Mouse (Mus musculus) lung, embryonic 14.5 days (tissue): ENCODE measurements around the gene Gpr6. TPM values are rescaled to one million over a fixed set of nuclear protein-coding genes. Genes with fewer than 3 reads are reported as not detected.

Experiments
- ATAC-seq: fragments of 200-750 bp; cut with Nextera tagmentation; 2 replicates; pipeline ENCODE4 v1.8.0; 2017; ENCODE audit warnings: mild to moderate bottlenecking, moderate TSS enrichment, moderate library complexity; ENCODE audit not compliant: insufficient read depth
- DNase-seq: peaks from one replicate; pipeline ENCODE4 v3.0.0-alpha.2; 2015
- H3K27ac ChIP-seq: fragments of 300-500 bp; sonication (generic); 2 replicates; pipeline ENCODE4 v1.5.1; 2014; ENCODE audit warnings: low read depth, mild to moderate bottlenecking, moderate library complexity
- H3K27me3 ChIP-seq: fragments of 300-500 bp; sonication (generic); 2 replicates; pipeline ENCODE4 v1.6.1; 2014; ENCODE audit warnings: low read length, control low read depth; ENCODE audit not compliant: insufficient read depth
- H3K36me3 ChIP-seq: fragments of 300-500 bp; sonication (generic); 2 replicates; pipeline ENCODE4 v1.6.1; 2014; ENCODE audit warnings: control low read depth; ENCODE audit not compliant: insufficient read depth
- H3K4me1 ChIP-seq: fragments of 300-500 bp; sonication (generic); 2 replicates; pipeline ENCODE4 v1.6.1; 2014; ENCODE audit warnings: antibody characterized with exemption, control low read depth; ENCODE audit not compliant: insufficient read depth
- H3K4me2 ChIP-seq: fragments of 300-500 bp; sonication (generic); 2 replicates; pipeline ENCODE4 v1.6.1; 2014; ENCODE audit warnings: mild to moderate bottlenecking
- H3K4me3 ChIP-seq: fragments of 300-500 bp; sonication (generic); 2 replicates; pipeline ENCODE4 v1.5.1; 2014; ENCODE audit warnings: low read depth, low read length
- H3K9ac ChIP-seq: fragments of 300-500 bp; sonication (generic); 2 replicates; pipeline ENCODE4 v1.6.1; 2014
- H3K9me3 ChIP-seq: fragments of 300-500 bp; sonication (generic); 2 replicates; pipeline ENCODE4 v1.6.1; 2016; ENCODE audit warnings: low read depth, low read length, control low read depth
- CTCF ChIP-seq: IDR thresholded peaks from 2 replicates; pipeline ENCODE4 v1.5.1; 2016; ENCODE audit warnings: antibody characterized with exemption, low read depth
- WGBS: fragments of 180-500 bp; shearing (Covaris S2); extraction: QIAGEN DNeasy Blood & Tissue Kit; methylation state at CpG from one replicate; pipeline ENCODE4 v1.1.7; 2014; 5-methylcytosine and 5-hydroxymethylcytosine counted together
- polyA plus RNA-seq: library from polyadenylated mRNA; unstranded; fragments of >200 nt; fragmentation: Nextera tagmentation; extraction: Ambion mirVana; gene quantifications from 2 replicates; pipeline ENCODE4 v1.2.1, GENCODE M21; 2014

Gpr6 gene
- polyA plus RNA-seq, 1 experiment from 2014 or later, result not detected

- no peak for TF ChIP-seq CTCF
- H3K4me1 ChIP-seq, result no peaks in the 10 kb centered on the region
- no peak overlapping the region for H3K4me2 ChIP-seq
- no peak for ATAC-seq
- 26% methylated on average over 1 of the region's 1 CpGs for WGBS
- no peak overlapping the region for H3K9ac ChIP-seq
- no peak overlapping the region for H3K4me3 ChIP-seq
- DNase-seq, result no peak
- no peaks in the 10 kb centered on the region for H3K27me3 ChIP-seq
- no peaks in the 10 kb centered on the region for H3K9me3 ChIP-seq
- H3K27ac ChIP-seq, result no peak overlapping the region
- H3K36me3 ChIP-seq, result no peaks in the 10 kb centered on the region
Measured at GRCm38 (mm10) chr10:41024860-41025259, 47.2 kb downstream of the Gpr6 start.

- Histone ChIP-seq H3K9ac (no peak overlapping the region), H3K27ac (no peak overlapping the region), H3K27me3 (no peaks in the 10 kb centered on the region), H3K4me3 (no peak overlapping the region), H3K9me3 (no peaks in the 10 kb centered on the region), H3K36me3 (no peaks in the 10 kb centered on the region), H3K4me1 (no peaks in the 10 kb centered on the region), H3K4me2 (no peak overlapping the region)
- DNase-seq (no peak), ATAC-seq (no peak)
- 15% methylated on average over 1 of the region's 1 CpGs for WGBS
- no peak for TF ChIP-seq CTCF
Measured at GRCm38 (mm10) chr10:41024406-41024805, 47.7 kb downstream of the Gpr6 start.

GRCm38 (mm10) chr10:41022226-41022625, 49.9 kb downstream of the Gpr6 start:
- ATAC-seq (no peak), DNase-seq (no peak)
- TF ChIP-seq CTCF, result no peak
- H3K9ac ChIP-seq, result no peak overlapping the region
- no peaks in the 10 kb centered on the region for H3K9me3 ChIP-seq
- no peak overlapping the region for H3K4me3 ChIP-seq
- no peaks in the 10 kb centered on the region for H3K4me1 ChIP-seq
- 97% methylated on average over 4 of the region's 4 CpGs for WGBS
- H3K4me2 ChIP-seq, result no peak overlapping the region
- H3K27ac ChIP-seq, result no peak overlapping the region
- H3K36me3 ChIP-seq, result no peaks in the 10 kb centered on the region
- H3K27me3 ChIP-seq, result no peaks in the 10 kb centered on the region

Other genes starting within 250 kb of the Gpr6 start
- 32.4 and 33.4 TPM in 2 replicates for gene Cdc40, start 189.0 kb downstream of the Gpr6 start, polyA plus RNA-seq
- 17.8 and 18.2 TPM in 2 replicates for gene Wasf1, start 188.8 kb downstream of the Gpr6 start, polyA plus RNA-seq
- 16.4 and 17.9 TPM in 2 replicates for gene Fig4, start 231.0 kb upstream of the Gpr6 start, polyA plus RNA-seq
- not detected in 2 replicates for gene Ak9, start 231.7 kb upstream of the Gpr6 start, polyA plus RNA-seq